Mouse (Mus musculus) spleen, postnatal 4 days (tissue): ENCODE data around the gene Arhgap10.
A peak's percentile ranks its signal among the peaks of the same experiment; 100 is the strongest.

Source experiments
- DNase-seq, 2 experiments: peaks; one replicate each; pipeline ENCODE4 v3.0.0; 2022; ENCODE audit warnings: low spot score in 2 of 2

The Arhgap10 gene

GRCm38 (mm10) chr8:77288492-77288891, 229.3 kb downstream of the Arhgap10 start:
- DNase-seq: peak in 1 of 2 experiments; percentile 42

- peak in 1 of 2 experiments; percentile 30 for DNase-seq
Measured at GRCm38 (mm10) chr8:77288065-77288464, 229.7 kb downstream of the Arhgap10 start.

DNA sequence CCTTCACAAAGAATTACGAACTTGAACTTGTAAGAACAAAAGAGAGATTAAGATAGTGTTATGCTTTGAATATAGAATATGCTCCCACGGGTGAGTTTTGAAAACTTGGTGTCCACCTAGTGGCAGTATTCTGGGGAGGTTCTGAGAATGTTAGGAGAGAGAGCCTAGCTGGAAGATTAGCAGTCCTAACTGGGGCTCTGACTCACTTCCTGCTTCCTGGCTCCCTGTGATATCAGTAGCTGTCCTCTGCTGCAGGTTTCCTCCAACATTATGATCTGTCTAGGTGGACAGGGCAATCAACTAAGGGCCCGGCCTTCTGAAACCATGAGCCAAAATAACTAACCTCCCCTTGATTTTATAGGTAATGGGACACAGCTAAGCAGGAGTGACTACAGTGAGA, 233.3 kb downstream of the Arhgap10 start:
- no peak for DNase-seq

DNA sequence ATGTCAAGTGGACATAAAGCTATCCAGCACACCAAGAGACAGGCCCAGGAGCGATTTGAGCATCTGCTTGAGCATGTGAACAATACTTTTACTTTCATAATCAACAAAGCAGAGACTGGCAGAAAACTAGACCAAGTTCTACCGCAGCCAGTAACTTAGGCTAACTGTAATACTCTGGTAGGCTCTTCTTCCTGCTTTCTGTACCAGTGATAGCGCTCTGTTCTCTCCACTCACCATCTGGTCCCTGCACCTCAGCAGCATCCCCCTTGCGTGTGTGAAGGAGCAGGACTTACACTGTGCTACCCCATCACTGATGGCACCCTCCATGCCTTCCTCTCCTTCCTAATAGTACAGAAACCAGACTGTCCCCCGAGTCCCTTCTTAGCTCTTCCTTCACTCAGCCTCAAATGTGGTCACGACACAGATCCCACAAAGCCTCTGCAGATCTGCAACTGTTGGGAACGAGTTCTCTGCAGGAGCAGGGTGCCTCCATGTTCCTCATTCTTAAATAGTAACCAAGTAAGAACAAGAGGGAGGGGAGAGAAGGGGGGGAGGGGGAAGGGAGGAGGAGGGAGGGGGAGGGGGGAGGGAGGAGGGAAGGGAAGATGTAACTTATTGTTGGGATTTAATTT, 235.0 kb downstream of the Arhgap10 start:
- no peak for DNase-seq

- no peak for DNase-seq
Measured at GRCm38 (mm10) chr8:77279977-77280376, 237.8 kb downstream of the Arhgap10 start.

- DNase-seq: no peak
Measured at GRCm38 (mm10) chr8:77278246-77278645, 239.5 kb downstream of the Arhgap10 start.

GRCm38 (mm10) chr8:77276827-77277226, 240.9 kb downstream of the Arhgap10 start:
- DNase-seq: no peak

DNA sequence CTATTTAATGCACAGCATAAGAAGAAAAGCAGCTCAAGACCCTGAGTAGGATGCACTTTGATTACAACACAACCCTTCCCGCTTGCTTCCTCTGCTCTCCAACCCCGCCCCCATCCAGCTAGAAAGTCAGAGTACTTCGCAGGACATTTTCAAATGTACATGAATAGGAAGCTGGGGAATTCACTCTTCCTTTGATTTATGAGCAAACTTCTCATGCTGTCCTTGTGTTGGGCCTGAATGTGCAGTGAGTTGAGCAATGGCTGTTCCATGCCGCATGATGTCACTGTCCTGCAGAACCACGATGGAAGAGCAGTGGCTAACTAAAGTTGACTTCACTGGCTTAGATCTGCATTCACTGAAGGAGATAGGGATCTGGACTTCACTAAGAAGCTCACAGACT, 242.2 kb downstream of the Arhgap10 start:
- no peak for DNase-seq

DNA sequence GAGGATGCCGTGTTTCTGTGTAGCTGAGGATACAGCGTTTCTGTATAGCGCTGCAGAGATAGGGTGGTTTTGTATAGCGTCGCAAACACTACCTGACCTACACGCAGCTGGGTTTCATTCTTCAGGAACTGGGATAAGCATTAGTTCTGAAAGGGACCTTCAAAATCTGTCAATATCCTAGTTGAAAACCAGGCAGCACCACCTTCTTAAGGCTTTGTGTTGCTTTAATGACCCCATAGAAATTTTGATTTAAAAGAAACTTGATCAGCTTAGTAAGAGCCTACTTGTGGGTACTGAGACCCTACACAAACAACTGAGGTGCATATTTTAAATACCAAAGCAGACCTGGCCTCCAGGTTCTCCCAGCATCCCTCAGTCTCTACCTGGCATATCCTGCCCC, 245.6 kb downstream of the Arhgap10 start:
- no peak for DNase-seq

DNA sequence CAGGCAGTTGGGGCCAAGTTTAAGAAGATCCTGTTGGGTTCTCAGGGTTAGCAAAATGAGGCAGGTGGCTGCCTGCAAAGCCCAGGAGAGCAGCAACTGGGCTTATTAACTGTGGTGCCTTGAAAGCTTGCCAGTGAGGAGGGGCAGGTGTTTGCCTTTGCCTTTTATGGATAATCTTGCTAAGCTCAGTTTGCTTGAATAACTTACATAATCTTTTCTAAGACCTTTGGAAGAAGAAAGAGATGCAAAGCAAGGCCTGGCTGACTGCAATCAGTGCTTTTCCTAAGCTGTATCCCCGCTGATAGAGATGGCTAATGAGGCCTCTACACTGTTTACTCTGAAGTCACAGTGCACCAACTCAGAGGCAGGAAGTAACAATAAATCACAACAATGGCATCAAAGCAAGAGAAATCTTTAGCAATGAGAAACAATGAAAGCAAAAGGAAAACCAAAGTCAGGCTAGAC, 249.8 kb downstream of the Arhgap10 start:
- DNase-seq: no peak

GRCm38 (mm10) chr8:77262216-77263009, 255.3 kb downstream of the Arhgap10 start:
- no peak for DNase-seq

DNA sequence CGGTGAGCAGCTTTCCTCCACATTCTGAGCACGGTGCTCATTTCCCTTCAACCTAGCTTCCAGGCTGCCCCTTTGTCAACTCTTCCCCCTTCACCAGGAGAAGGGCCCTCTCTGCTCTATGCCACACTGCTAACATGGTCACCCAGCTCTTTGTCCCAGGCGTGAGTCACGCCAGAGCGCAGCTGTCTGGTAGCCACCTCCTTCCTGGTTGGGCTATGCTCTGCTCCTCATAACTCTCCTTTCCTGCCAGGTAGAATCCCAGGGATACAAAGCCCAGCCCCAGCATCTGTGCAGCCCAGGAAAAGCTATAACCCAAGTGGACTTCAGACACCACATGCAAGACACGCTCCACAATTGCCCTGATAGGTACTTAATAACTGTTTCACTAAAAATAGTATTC, 256.5 kb downstream of the Arhgap10 start:
- DNase-seq: no peak

DNA sequence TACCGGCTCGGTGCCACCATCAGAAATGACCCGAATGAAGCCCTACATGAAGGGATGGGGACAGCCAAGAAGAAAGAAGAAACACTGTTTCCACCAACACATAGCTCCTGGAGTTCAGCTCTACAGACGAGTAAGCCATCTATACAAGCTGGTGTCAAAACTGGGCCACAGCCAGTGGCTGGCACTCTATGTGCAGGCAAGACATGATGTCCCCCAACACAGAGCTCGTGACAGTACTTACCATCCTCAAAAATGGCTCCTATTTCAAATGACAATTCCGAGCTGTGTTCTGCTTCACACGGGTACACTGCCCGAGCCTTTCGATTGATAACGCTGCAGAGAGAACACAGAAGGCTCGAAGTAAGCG, 260.7 kb downstream of the Arhgap10 start:
- DNase-seq: no peak

GRCm38 (mm10) chr8:77256450-77257084, 261.2 kb downstream of the Arhgap10 start:
- DNase-seq: no peak

GRCm38 (mm10) chr8:77254466-77254865, 263.3 kb downstream of the Arhgap10 start:
- DNase-seq: no peak

- DNase-seq: no peak
Measured at GRCm38 (mm10) chr8:77251134-77251533, 266.6 kb downstream of the Arhgap10 start.

GRCm38 (mm10) chr8:77250094-77250493, 267.7 kb downstream of the Arhgap10 start:
- no peak for DNase-seq

- DNase-seq: no peak
Measured at GRCm38 (mm10) chr8:77241381-77241780, 276.4 kb downstream of the Arhgap10 start.

DNA sequence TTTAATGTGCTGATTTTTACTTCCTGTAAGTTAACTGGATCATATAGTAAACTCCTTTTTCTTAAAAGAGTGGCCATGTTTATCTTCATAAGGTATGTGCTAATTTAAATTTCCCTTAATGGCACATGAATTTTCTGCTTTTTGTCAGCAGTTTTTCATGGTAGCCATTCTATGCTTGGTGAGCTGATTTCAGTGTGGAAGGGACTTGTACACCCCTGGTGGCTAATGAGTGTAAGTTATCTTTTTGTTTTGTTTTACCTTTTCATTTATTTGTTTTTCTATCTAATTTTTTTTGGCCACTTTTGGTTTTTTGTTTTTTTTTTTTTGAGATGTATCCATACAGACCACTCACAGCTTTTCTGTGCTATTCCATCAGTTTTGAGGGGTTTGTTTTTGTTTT, 278.3 kb downstream of the Arhgap10 start:
- DNase-seq: no peak

GRCm38 (mm10) chr8:77236701-77237100, 281.1 kb downstream of the Arhgap10 start:
- DNase-seq: no peak

GRCm38 (mm10) chr8:77232411-77232810, 285.3 kb downstream of the Arhgap10 start:
- DNase-seq: no peak

- no peak for DNase-seq
Measured at GRCm38 (mm10) chr8:77231834-77232233, 285.9 kb downstream of the Arhgap10 start.

GRCm38 (mm10) chr8:77231211-77231610, 286.5 kb downstream of the Arhgap10 start:
- DNase-seq: no peak
